Mouse (Mus musculus) layer of hippocampus, postnatal 14 days (tissue): Measurements from ENCODE around the gene Hist1h4i. TPM values are rescaled to one million over a fixed set of nuclear protein-coding genes. Genes with fewer than 3 reads are reported as not detected.
A peak's percentile ranks its signal among the peaks of the same experiment; 100 is the strongest.

Experiments used
- DNase-seq, 2 experiments: peaks; one replicate each; pipeline ENCODE4 v3.0.0; 2021 to 2022; ENCODE audit warnings: low spot score in 2 of 2, mixed read lengths in 1 of 2
- total RNA-seq, 2 experiments: library from RNA; stranded (reverse); gene quantifications; 2 replicates each; pipeline ENCODE4 v1.2.3; 2021

Gene Hist1h4i
- total RNA-seq, 2 experiments from 2014 or later = 42.3 to 60.3 TPM

GRCm38 (mm10) chr13:22037415-22037814 lies 3.7 kb downstream of the Hist1h4i start:
- DNase-seq = no peak

GRCm38 (mm10) chr13:22036986-22037385 lies 4.2 kb downstream of the Hist1h4i start:
- no peak for DNase-seq

GRCm38 (mm10) chr13:22036149-22036956 lies 4.8 kb downstream of the Hist1h4i start:
- DNase-seq = no peak

GRCm38 (mm10) chr13:22035267-22036148 lies 5.7 kb downstream of the Hist1h4i start, which contains the start of the genes Hist1h2ah and Hist1h2bk:
Gene Hist1h2ah (minus strand): TSS chr13:22035568.
Gene Hist1h2bk (plus strand): TSS chr13:22035870.
- DNase-seq = peak; percentile 85 to 96

GRCm38 (mm10) chr13:22034443-22035266 lies 6.5 kb downstream of the Hist1h4i start:
- DNase-seq = no peak

GRCm38 (mm10) chr13:22033741-22034442 lies 7.3 kb downstream of the Hist1h4i start:
- no peak for DNase-seq

GRCm38 (mm10) chr13:22030493-22030892 lies 10.7 kb downstream of the Hist1h4i start:
- no peak for DNase-seq

- DNase-seq = no peak
Measured at GRCm38 (mm10) chr13:22029928-22030327, 11.2 kb downstream of the Hist1h4i start.

- peak; percentile 95 for DNase-seq
Measured at GRCm38 (mm10) chr13:22028673-22029460, 12.3 kb downstream of the Hist1h4i start.

GRCm38 (mm10) chr13:22026058-22027031 lies 14.8 kb downstream of the Hist1h4i start:
- peak; percentile 89 to 91 for DNase-seq

- DNase-seq = peak; percentile 68 to 87
Measured at GRCm38 (mm10) chr13:22022241-22022640, 18.9 kb downstream of the Hist1h4i start.

GRCm38 (mm10) chr13:22021581-22021980 lies 19.6 kb downstream of the Hist1h4i start:
- DNase-seq = no peak

- peak; percentile 60 to 82 for DNase-seq
Measured at GRCm38 (mm10) chr13:22020901-22021339, 20.2 kb downstream of the Hist1h4i start.

- no peak for DNase-seq
Measured at GRCm38 (mm10) chr13:22019934-22020835, 21.0 kb downstream of the Hist1h4i start.

GRCm38 (mm10) chr13:22015479-22016450 lies 25.4 kb downstream of the Hist1h4i start:
- peak; percentile 57 to 78 for DNase-seq

GRCm38 (mm10) chr13:22014411-22014845 lies 26.7 kb downstream of the Hist1h4i start:
- peak in 1 of 2 experiments; percentile 16 for DNase-seq
